Mouse (Mus musculus) forebrain, embryonic 16.5 days (tissue): ENCODE results near the gene Speg. TPM values are rescaled to one million over a fixed set of nuclear protein-coding genes. Genes with fewer than 3 reads are reported as not detected.

Experiments used
- ATAC-seq: fragments of 200-750 bp; cut with Nextera tagmentation; 2 replicates; pipeline ENCODE4 v1.8.0; 2017; ENCODE audit warnings: mild to moderate bottlenecking, moderate library complexity
- H3K27ac ChIP-seq: fragments of 300-500 bp; sonication (generic); 2 replicates; pipeline ENCODE4 v1.5.1; 2014; ENCODE audit warnings: low read length, control low read depth
- H3K27me3 ChIP-seq: fragments of 300-500 bp; sonication (generic); replicated peaks from 2 replicates; pipeline ENCODE4 v1.6.1; 2014; ENCODE audit warnings: low read length; ENCODE audit not compliant: control insufficient read depth, insufficient read depth
- H3K36me3 ChIP-seq: fragments of 300-500 bp; sonication (generic); 2 replicates; pipeline ENCODE4 v1.6.1; 2014; ENCODE audit not compliant: control insufficient read depth, insufficient read depth
- H3K4me1 ChIP-seq: fragments of 300-500 bp; sonication (generic); replicated peaks from 2 replicates; pipeline ENCODE4 v1.6.1; 2014; ENCODE audit warnings: low read length; ENCODE audit not compliant: control insufficient read depth, insufficient read depth
- H3K4me2 ChIP-seq: fragments of 300-500 bp; sonication (generic); 2 replicates; pipeline ENCODE4 v1.6.1; 2014; ENCODE audit warnings: mild to moderate bottlenecking, low read length, control low read depth
- H3K4me3 ChIP-seq: fragments of 300-500 bp; sonication (generic); replicated peaks from 2 replicates; pipeline ENCODE4 v1.5.1; 2014; ENCODE audit warnings: mild to moderate bottlenecking, low read length, control low read depth
- H3K9ac ChIP-seq: fragments of 300-500 bp; sonication (generic); replicated peaks from 2 replicates; pipeline ENCODE4 v1.6.1; 2014; ENCODE audit warnings: low read depth, low read length, control low read depth
- H3K9me3 ChIP-seq: fragments of 300-500 bp; sonication (generic); 2 replicates; pipeline ENCODE4 v1.6.1; 2016; ENCODE audit warnings: low read length; ENCODE audit not compliant: control insufficient read depth
- WGBS: fragments of 180-500 bp; shearing (Covaris S2); extraction: QIAGEN DNeasy Blood & Tissue Kit; methylation state at CpG from one replicate; pipeline ENCODE4 v1.1.7; 2014; 5-methylcytosine and 5-hydroxymethylcytosine counted together
- polyA plus RNA-seq: library from polyadenylated mRNA; unstranded; fragments of >200 nt; fragmentation: Nextera tagmentation; extraction: Ambion mirVana; gene quantifications from 2 replicates; pipeline ENCODE4 v1.2.1, GENCODE M21; 2015

The Speg gene
- polyA plus RNA-seq, 1 experiment from 2014 or later: 12.9 TPM

DNA sequence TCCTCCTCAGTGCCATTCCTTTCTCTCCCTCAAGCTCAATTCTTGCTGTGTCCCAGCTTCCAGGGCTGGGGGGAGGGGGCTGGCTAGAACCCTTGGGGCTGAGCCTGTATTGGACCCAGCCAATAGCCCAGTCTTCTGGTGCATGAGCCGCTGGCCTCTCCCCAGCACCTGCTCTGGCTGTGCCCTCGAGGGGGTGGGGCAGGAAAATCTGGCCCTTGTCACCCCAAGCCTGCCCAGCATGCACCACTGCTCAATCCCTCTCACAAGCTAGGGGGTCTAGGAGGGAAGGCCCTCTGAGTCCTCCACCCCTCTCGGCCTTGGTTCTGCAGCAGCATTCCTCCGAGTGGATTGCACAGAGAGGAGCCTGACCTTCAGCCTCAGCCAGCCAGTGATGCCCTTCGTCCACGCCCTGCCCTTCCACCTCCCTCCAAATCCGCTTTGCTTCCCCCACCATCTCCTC, 12.4 kb downstream of the Speg start:
- Histone ChIP-seq H3K36me3 (no peaks in the 10 kb centered on the region), H3K4me1 (peaks cover 36% of the 10 kb centered on the region), H3K4me3 (peak overlapping the region; percentile 38), H3K27me3 (peaks cover 32% of the 10 kb centered on the region), H3K4me2 (no peak overlapping the region; the same call in 1 of the 2 replicates), H3K9me3 (no peaks in the 10 kb centered on the region), H3K27ac (no peak overlapping the region), H3K9ac (no peak overlapping the region; the same call in 1 of the 2 replicates)
- whole genome bisulfite sequencing: 11% methylated on average over 7 of the region's 7 CpGs
- 0 out of 2 replicates have a peak, but pooled peaks have one; percentile 3 for ATAC-seq

DNA sequence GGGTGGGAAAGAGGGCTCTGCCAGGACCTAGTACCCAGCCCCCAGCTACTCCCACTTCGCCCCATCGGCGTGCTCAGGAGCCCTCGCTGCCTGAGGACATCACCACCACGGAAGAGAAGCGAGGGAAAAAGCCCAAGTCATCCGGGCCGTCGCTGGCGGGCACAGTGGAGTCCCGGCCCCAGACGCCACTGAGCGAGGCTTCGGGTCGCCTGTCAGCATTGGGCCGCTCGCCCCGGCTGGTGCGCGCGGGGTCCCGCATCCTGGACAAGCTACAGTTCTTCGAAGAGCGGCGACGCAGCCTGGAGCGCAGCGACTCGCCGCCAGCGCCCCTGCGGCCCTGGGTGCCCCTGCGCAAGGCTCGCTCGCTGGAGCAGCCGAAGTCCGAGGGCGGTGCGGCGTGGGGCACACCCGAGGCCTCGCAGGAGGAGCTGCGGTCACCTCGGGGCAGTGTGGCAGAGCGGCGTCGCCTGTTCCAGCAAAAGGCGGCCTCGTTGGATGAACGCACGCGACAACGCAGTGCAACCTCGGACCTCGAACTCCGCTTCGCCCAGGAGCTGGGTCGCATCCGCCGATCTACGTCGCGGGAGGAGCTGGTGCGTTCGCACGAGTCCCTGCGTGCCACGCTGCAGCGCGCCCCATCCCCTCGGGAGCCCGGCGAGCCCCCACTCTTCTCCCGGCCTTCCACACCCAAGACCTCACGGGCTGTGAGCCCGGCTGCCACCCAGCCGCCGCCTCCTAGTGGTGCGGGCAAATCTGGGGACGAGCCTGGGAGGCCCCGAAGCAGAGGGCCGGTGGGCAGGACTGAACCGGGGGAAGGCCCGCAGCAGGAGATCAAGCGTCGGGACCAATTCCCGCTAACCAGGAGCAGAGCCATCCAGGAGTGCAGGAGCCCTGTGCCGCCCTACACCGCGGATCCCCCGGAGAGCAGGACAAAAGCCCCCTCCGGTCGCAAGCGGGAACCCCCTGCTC, 13.1 kb downstream of the Speg start:
- no peak overlapping the region for H3K27ac ChIP-seq
- 3% methylated on average over 94 of the region's 94 CpGs for WGBS
- peak; percentile 22 for ATAC-seq
- H3K27me3 ChIP-seq: peaks cover 32% of the 10 kb centered on the region
- H3K9me3 ChIP-seq: no peaks in the 10 kb centered on the region
- H3K4me3 ChIP-seq: peak overlapping the region; percentile 38
- H3K36me3 ChIP-seq: no peaks in the 10 kb centered on the region
- peaks cover 39% of the 10 kb centered on the region for H3K4me1 ChIP-seq
- H3K4me2 ChIP-seq: peak overlapping the region; percentile 63
- peak overlapping the region; percentile 49 for H3K9ac ChIP-seq

DNA sequence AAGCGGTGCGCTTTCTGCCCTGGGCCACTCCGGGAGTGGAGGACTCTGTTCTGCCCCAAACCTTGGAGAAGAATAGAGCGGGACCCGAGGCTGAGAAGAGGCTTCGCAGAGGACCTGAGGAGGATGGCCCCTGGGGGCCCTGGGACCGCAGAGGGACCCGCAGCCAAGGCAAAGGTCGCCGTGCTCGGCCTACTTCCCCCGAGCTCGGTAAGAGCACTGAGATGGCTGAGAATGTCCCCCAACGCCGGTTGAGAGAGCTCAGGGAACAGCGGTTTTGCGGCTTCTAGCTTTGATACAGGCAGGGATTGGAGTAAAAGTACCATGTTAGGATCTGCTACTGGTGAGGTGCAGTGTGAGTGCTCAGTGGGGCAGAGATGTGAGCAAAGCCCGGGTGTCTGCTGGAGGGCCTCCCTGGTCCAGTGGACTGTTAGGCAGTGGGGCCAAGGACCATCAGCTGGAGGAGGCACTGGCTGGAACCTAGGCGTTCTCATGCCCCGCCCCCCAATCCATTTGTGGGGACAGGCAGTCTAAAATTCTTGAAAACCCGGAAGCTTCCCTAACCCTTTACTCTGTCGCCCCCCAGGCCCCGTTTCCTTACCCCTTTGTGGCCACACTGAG, 13.9 kb downstream of the Speg start:
- Histone ChIP-seq H3K9ac (peak overlapping the region; percentile 49; the same call in 1 of the 2 replicates), H3K27ac (no peak overlapping the region), H3K9me3 (no peaks in the 10 kb centered on the region), H3K36me3 (no peaks in the 10 kb centered on the region), H3K4me1 (peaks cover 46% of the 10 kb centered on the region), H3K4me2 (peak overlapping the region; percentile 63), H3K4me3 (peak overlapping the region; percentile 38; the same call in 1 of the 2 replicates), H3K27me3 (peaks cover 32% of the 10 kb centered on the region)
- no peak for ATAC-seq
- 19% methylated on average over 23 of the region's 23 CpGs for WGBS

DNA sequence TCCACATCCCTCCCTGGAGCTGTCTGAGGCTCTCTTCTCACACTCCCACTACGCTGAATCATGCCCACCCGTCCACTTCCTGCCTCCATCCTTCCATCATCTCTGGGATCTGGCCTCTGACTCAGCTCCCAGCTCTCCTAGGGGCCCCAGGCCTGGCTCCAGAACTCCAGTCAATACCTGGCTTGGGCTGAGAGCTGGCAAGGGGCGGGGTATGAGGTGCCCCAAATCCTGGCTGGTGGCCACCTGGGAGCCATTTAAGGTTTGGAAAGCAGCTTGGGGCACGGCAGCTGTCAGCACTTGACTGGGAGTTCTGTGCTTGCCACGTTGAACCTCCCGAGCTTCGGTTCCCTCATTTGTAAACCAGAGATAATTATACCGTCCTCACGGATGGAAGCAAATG, 18.0 kb downstream of the Speg start:
- H3K4me1 ChIP-seq: peaks cover 22% of the 10 kb centered on the region
- no peak overlapping the region for H3K4me2 ChIP-seq
- H3K9ac ChIP-seq: no peak overlapping the region
- 33% methylated on average over 9 of the region's 9 CpGs for WGBS
- no peaks in the 10 kb centered on the region for H3K36me3 ChIP-seq
- H3K9me3 ChIP-seq: no peaks in the 10 kb centered on the region
- peak overlapping the region; percentile 34; the same call in 1 of the 2 replicates for H3K27ac ChIP-seq
- no peak overlapping the region for H3K4me3 ChIP-seq
- peaks cover 17% of the 10 kb centered on the region for H3K27me3 ChIP-seq
- peak; percentile 39 for ATAC-seq

DNA sequence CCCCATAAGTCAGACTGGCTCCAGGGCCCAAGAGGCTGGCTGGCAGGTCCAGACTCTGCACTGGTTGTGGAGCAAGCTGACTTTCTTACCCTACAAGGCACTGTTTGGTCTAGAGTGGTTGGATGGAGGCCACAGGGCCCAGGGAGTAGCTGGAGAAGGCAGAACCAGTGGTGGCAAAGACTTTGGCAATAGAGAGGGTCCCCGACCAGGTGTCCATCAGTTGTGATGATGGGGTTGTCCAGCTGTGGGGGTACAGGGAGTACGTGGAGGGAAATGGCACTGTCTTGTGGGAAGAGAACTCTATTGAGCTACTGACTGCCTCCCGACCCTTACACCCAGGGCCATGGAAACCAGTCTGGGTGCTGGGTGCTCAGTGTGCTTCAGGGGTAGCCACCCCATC, 18.7 kb downstream of the Speg start:
- no peak overlapping the region for H3K4me3 ChIP-seq
- ATAC-seq: peak; percentile 34
- no peak overlapping the region for H3K4me2 ChIP-seq
- 86% methylated on average over 3 of the region's 3 CpGs for WGBS
- H3K9me3 ChIP-seq: no peaks in the 10 kb centered on the region
- peaks cover 16% of the 10 kb centered on the region for H3K4me1 ChIP-seq
- no peak overlapping the region for H3K9ac ChIP-seq
- peaks cover 11% of the 10 kb centered on the region for H3K27me3 ChIP-seq
- H3K36me3 ChIP-seq: no peaks in the 10 kb centered on the region
- H3K27ac ChIP-seq: peak overlapping the region; percentile 34; the same call in 1 of the 2 replicates

DNA sequence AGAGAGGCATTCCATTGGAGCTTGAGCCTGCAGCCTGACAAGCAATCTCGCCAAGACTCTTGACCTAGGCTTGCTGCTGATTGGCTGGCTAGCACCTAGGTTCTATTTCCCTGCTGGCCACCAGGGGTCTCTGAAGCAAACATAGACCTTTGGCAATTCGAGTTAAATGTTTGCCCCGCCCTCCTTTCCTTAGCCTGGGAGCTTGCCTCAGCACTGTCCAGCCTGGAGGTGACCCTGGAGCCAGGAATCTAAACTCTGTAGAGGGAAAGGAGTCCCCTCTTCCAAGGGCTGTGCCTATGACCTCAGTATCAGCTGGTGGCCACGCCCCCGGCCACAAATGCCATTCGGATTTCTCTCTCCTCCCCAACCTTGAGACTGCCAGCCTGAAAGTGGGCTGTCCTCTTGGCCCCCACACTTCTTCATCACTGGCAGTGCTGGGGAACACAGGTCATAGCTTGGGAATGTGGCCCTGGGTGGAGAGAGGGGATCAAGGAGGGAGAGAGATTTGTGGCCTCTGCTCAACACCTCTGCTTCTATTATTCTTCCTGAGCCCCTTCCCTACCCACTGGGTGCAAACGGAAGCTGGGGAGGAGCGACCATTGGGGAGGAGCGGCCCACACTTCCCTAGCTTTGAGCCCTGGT, 23.8 kb downstream of the Speg start:
- no peak; the same call in 1 of the 2 replicates for ATAC-seq
- no peak overlapping the region for H3K4me2 ChIP-seq
- no peaks in the 10 kb centered on the region for H3K9me3 ChIP-seq
- H3K27ac ChIP-seq: no peak overlapping the region
- no peaks in the 10 kb centered on the region for H3K36me3 ChIP-seq
- no peak overlapping the region for H3K4me3 ChIP-seq
- WGBS: 16% methylated on average over 9 of the region's 9 CpGs
- H3K9ac ChIP-seq: no peak overlapping the region
- H3K4me1 ChIP-seq: peaks cover 16% of the 10 kb centered on the region
- no peaks in the 10 kb centered on the region for H3K27me3 ChIP-seq

DNA sequence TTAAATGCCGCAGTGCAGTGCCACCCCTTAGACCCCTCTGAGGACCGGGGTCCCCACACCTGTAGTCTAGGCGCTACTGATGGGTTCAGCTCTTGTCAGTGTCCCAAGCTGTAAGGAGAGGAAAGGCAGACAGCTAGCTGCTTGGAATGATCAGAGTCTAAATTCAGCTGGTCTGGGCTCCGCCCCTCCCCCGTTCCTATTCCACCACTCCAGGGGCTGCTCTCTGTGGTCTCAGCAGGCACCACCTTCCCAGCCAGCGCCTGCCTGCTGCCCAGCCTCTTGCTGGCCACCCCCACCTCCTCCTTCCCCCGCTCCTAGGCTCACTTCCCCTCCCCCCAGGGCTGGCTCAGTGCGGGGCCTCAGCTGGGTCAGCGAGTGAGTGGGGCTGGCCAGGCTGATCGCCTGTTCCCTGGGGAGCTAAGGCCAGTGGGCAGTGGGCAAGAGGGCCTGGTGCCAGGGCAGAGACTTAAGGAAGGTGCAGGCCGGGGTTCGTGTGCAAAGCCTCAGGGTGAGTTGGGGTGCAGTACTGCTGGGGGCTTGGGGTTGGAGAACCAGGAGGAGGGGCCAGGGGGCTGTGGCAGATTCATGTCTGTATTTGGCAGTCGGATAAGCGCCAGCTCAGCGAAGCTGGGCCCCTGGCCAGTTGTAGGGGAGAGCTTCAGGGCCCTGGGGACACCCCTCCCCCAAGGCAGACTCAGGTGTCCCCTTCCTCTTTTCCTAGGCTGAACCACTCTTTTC, 24.8 kb downstream of the Speg start:
- no peak overlapping the region for H3K4me3 ChIP-seq
- H3K9me3 ChIP-seq: no peaks in the 10 kb centered on the region
- ATAC-seq: peak; percentile 76
- H3K27ac ChIP-seq: no peak overlapping the region
- H3K9ac ChIP-seq: no peak overlapping the region; the same call in 1 of the 2 replicates
- WGBS: 6% methylated on average over 15 of the region's 15 CpGs
- peaks cover 15% of the 10 kb centered on the region for H3K4me1 ChIP-seq
- H3K36me3 ChIP-seq: no peaks in the 10 kb centered on the region
- 0 out of 2 replicates have a peak overlapping the region, but pooled peaks have one; percentile 1 for H3K4me2 ChIP-seq
- H3K27me3 ChIP-seq: no peaks in the 10 kb centered on the region

DNA sequence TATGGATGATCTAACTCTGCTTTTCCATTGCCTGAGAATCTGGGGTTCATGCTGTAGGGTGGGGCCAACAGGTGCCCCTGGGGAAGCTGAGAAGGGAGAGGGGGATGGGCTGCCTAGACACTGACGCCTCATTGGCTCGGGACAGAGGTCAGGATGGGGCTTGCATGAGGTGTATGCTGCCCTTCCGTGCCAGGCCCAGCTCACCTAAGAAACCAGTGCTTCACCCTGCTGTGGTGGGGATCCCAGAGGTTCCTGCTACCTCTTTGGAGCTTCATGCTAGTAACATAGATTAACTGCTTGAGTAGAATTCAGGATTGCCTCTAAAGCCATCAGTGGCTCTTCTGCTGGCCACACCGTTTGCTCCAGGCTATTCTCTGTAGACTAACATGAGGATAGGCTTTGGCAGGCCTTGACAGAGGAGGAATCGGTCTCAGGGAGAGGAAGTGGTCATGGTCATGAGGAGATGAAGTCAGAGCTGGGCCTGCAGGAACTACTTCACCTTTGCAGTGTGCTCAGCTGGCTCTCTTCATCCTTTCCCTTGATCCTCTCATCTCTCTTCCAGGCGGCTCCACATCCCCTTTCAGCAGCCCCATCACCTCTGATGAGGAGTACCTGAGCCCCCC, 25.5 kb downstream of the Speg start:
- no peak for ATAC-seq
- no peak overlapping the region for H3K9ac ChIP-seq
- no peaks in the 10 kb centered on the region for H3K27me3 ChIP-seq
- H3K4me2 ChIP-seq: no peak overlapping the region
- 50% methylated on average over 6 of the region's 6 CpGs for WGBS
- H3K4me3 ChIP-seq: no peak overlapping the region
- H3K36me3 ChIP-seq: no peaks in the 10 kb centered on the region
- H3K27ac ChIP-seq: no peak overlapping the region
- peaks cover 15% of the 10 kb centered on the region for H3K4me1 ChIP-seq
- no peaks in the 10 kb centered on the region for H3K9me3 ChIP-seq
